Mouse (Mus musculus) left cerebral cortex, adult 18-20 months (tissue): ENCODE results near the gene Skp1a. TPM values are rescaled to one million over a fixed set of nuclear protein-coding genes. Genes with fewer than 3 reads are reported as not detected.
"Not testable (repeated sequence)": the region's sequence is repeated elsewhere in the genome, so short reads cannot be mapped to it uniquely, and the experiment has no call there.

Experiments
- DNase-seq, 2 experiments: peaks; one replicate each; pipeline ENCODE4 v3.0.0; 2021 to 2022; ENCODE audit warnings: low spot score in 2 of 2, mixed read lengths in 1 of 2
- long read RNA-seq, 2 experiments: library from polyadenylated mRNA; stranded (forward); transcript quantifications; one replicate each; pipeline ENCODE4 v2.0.0; 2021
- total RNA-seq, 2 experiments: library from RNA; stranded (reverse); gene quantifications; 2 replicates each; pipeline ENCODE4 v1.2.3; 2021

The Skp1a gene
- total RNA-seq = 100 to 1,000 TPM; 477 to 492 TPM
- long read RNA-seq, experiment 1, transcript Skp1a-201 (6 exons, 1,440 nt) = major isoform, 317 of 335 reads
- long read RNA-seq, experiment 1, transcript Skp1a-203 (6 exons, 1,754 nt) = minor isoform, 6 of 335 reads
- long read RNA-seq, experiment 1, partial matches to known transcripts = 4 of 335 reads
- long read RNA-seq, experiment 1, other reads (novel, unspliced or antisense) = 8 of 335 reads
- long read RNA-seq, experiment 2, transcript Skp1a-201 (6 exons, 1,440 nt) = major isoform, 238 of 247 reads
- long read RNA-seq, experiment 2, partial matches to known transcripts = 2 of 247 reads
- long read RNA-seq, experiment 2, other reads (novel, unspliced or antisense) = 6 of 247 reads

DNA sequence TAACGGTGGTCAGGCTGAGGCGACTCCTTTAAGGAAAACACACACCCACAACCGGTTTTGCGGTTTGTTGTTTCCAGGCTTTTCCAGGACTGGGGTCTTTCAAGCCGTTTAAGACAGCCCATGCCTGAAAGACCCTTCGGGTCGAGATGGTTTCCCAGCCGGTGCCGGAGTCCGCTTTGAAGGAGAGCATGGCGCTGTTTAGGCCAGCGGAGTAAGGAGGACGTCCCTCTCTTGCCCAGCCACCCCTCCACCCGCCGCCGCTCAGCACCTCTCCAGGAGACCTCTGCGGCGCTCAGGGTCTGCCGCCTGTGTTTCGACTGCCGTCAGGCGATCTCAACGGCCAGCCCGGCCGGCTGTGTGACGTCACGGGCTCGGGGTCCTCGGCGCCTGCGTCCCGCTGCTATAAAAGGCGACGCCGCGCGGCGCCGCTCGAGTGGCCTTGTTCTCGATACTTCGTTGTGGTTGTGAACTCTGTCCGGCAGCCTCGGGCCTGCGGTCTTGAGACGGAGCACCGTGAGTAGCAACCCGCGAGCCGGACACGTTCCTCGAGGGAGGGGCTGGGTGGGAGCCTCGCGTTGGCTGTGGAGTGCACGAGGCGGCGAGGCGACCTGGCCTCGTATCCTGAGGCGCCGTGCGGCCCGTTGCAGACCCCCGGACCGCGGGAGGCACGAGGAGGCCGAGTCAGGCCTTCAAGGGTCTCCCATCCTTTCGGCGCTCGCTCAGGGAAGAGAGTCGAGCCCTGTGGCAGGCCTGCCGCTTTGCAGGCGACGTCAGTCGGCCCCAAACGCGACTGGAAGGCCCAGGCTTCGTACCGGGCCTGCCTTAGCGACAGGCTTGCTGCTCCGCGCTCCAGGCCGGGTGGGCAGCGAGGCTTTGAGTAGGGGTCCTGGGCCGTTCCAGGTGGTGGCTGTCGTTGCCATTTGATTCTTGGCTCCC is at the start of gene Skp1a:
Gene Skp1a (plus strand): TSS at position 390 of the 936 bp plus-strand sequence.
- peak; percentile 88 to 93 for DNase-seq

DNA sequence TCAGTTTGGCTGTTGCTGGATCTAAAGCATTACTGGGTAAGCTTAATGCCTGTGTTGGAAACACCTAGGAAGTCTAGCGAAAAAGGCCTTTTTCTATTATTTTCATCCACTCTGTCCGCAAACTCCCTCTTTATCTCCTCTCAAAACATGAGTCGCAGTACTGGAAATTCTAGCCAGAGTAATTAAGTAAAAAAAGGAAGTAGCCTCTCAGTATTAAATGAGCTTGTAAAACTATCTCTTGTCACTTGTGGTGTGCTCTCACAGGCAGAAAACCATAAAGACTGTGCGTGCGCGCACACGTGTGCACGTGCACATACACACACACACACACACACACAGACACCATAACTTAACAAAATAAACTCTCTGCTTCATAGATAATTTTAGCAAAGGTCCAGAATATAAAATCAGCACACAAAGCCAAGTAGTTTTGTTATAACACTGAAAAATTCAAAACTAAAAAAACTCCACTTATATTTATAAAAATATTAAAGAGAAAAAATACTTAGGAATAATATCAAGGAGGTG is 35.2 kb upstream of the Skp1a start:
- DNase-seq = not testable (repeated sequence)

DNA sequence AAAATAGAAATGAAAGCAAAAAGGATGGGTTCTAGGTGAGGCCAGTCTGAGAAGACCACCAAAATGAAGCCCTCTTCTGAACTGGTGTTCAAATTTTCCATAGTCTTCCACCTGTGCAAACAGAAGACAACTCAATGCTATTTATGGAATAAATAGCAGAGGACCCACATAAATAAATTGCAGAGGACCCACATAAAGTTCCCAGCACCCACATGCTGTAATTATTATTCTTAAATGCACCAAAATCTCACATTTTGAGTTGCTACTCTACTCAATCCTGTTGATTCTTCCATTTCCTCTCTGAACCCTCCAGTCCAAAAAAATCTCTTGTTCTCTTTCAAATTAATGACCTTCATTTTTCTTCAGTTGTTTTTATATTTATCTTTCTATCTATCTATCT is 17.9 kb upstream of the Skp1a start, which contains the start of gene Olfr1371:
Gene Olfr1371 (minus strand): TSS at position 101 of the 400 bp plus-strand sequence.
- DNase-seq = no peak

DNA sequence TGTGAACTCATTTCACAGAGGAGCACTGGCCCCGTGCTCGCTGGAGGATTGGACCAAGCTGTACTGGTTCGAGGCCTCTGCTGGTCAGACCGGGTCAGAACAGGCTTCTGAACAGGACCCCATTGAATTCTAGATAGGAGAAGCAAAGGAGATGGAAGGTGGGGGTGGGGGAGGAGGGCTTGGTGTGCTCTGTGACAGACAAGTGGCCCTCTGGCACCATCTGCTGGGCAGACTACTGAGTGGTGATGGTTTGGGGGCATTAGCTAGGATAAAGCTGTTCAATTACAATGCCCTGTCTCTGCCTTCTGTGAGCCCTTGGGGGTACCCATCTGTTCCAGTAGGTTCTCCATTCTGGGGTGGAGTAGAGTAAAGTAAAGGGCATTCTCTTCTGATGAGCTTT is 11.5 kb upstream of the Skp1a start:
- peak; percentile 74 to 79 for DNase-seq

DNA sequence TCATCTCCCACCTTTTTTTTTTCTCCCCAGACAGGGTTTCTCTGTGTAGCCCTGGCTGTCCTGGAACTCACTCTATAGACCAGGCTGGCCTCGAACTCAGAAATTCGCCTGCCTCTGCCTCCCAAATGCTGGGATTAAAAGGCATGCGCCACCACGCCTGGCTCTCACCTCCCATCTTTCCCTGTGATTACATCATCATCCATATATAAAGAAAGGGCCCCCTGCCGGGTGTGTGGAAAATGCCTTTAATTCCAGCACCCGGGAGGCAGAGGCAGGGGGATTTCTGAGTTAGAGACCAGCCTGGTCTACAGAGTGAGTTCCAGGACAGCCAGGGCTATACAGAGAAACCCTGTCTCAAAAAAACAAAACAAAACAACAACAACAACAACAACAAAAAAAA is 9.9 kb upstream of the Skp1a start:
- DNase-seq = not testable (repeated sequence)

DNA sequence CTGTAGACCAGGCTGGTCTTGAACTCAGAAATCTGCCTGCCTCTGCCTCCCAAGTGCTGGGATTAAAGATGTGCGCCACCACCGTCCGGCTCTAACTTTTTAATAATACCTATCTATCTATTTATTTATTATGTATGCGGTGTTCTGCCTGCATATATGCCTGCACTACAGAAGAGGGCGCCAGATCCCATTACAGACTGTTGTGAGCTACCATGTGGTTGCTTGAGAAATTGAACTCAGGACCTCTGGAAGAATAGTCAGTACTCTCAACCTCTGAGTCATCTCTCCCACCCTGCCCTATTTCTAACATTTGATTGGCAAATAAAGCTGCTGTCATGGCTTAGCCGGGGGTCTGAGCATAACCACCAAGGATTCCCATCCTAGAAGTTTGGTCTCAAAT is 8.9 kb upstream of the Skp1a start:
- DNase-seq = no peak

DNA sequence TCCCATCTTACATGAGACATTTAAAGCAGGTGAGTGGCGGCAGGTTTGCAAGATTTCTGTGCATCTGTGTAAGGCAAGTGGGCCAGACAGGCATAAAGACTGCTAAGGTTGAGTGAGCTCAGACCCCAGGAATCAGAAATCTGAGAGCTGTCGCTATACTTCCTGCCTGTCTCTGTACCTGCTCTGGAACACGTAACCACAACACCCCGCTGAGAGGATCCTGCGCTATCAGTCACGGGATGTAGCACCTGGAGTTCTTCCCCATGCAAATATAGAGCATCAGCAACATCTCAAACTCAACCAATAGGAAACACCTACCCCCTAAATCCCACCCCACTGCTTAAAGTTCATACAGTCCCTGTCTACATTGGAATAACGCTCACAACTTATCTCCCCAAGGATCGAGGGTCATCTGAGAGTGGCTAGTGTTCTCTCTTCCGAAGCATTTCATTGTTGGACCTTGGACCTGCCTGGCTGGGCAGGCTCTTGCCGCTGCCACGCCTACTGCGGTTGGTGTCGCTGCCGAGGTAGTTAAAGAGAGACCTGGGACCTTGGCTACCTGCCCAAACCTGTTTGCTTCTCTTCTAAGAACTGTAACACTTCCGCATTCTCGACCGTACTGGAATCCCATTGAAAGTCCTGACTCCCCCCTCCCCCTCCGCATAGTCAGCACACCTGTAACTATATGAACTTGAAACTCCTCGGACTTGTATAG is 7.7 kb upstream of the Skp1a start:
- DNase-seq = no peak

DNA sequence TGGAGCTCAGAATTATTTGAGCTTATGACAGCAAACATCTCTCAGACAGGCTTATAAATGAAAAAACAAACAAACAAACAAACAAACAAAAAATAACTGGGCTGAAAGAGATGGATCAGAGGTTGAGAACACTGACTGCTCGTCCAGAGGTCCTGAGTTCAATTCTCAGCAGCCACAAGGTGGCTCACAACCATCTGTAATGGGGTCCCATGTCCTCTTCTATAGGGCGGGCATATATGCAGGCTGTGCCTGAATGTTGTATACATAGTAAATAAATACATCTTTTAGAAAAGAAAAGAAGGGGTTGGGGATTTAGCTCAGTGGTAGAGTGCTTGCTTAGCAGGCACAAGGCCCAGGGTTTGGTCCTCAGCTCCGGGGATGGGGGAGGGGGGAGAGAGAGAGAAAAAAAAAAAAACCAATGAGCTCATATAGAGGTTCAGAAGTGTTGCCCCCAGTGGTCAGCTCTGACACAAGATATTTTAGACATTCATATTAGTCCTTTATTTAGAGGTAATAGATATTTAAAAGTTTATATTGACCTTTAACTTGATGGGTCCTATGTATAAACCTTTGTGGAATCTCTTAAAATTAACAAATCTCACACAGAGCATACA is 5.7 kb upstream of the Skp1a start:
- no peak for DNase-seq

DNA sequence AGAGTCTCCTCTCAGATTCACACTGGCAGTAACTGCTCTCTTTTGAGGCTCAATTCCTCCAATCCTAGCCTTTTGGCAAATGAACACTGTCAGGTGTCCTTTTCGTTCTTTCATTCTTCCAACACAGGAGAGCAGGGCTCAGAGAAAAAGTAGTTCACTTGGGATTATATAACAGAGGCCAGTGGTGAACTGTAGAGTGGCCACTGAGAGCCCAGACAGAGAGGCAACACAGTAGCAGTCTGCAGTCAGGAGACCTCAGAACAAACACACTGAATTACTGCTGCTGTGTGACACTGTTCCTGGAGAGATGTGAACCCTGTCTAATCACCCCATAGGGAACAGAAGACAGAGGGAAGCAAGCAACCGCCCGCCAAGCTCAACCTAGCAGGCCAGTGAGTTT is 4.7 kb upstream of the Skp1a start:
- DNase-seq = no peak

DNA sequence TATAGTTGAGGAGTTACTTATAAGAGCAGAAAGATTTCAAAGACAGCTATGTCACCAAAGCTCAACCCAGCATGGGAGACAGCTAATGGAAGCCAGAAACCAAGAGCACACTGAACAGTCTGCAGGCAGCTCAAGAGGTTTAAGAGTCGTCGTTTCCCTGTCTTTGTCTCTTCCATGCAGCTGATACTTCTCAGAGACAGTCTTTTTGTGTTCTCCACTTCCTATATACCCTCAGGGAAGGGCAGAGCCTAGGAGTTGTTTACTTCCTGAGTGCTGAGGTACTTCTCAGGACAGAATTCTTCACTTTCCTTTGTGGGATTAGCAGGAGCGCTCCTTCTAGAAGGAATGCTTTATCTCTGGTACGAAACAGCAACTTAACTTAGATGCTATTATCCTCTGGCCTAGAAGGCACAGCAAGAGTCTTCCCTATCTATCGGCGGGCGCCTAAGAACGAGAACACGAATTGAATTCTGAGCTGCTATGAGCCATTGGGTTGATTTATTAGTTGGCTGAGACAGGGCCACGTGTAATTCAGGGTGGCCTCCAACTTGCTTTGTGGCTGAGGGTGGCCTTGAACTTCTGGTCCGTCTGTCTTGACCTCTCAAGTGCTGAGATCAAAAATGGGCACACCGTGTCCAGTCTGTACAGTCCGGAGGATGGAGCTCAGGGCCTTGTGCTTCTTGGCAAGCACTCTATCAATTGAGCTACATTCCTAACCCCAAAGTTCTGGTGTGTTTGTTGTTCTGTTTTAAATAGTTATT is 4.1 kb upstream of the Skp1a start:
- DNase-seq = no peak

DNA sequence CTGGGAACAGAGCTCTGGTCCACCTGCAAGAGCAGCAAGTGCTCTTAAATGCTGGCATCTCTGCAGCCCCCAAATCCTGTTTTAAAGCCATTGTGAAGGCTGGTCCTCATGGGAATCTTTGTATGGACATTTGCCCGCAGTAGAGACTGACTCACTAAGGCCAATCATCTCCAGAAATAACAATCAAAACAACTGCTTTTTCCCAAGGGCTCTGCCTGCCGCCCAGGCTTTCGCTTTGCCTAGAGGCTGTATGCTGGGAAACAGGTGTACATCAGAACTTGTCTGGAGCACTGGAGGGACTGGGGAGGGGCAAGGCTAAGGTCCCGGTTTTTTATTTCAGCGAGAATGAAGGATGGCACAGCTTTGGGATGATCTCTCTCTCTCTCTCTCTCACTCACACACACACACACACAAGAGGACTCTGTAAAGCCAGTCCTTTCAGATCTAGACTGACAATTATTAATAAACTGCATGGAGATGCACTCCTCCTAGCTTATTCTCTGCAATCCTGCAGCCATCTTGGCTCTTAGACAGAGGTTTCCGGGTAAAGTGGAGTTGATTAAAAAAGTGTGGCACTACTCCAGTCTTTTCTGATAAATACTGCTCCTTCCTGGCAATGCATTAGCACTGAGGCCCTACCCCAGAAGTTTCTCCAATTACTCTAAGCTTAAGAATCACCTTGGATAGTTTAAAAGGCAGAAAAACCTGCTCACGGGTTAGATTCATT is 2.9 kb upstream of the Skp1a start:
- DNase-seq = no peak

DNA sequence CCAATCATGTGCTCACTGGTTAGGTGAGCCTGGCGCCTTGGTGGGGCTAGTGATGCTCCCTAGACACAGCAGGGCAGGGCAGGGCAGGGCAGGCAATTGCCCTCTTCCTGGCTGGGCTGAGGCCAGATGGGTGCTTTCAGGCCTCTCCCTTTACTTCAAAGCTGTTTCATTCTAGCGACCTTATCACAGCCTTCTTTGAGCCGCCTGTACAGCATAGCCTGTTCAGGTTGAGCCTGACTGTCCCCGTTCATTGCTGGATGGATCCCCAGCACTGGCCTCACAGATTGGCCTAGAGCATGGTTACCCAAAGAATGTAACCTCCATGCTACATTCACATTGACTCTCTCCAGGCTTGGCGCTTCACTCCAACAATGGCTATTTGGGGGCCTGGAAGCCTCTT is 1.1 kb upstream of the Skp1a start:
- no peak for DNase-seq

DNA sequence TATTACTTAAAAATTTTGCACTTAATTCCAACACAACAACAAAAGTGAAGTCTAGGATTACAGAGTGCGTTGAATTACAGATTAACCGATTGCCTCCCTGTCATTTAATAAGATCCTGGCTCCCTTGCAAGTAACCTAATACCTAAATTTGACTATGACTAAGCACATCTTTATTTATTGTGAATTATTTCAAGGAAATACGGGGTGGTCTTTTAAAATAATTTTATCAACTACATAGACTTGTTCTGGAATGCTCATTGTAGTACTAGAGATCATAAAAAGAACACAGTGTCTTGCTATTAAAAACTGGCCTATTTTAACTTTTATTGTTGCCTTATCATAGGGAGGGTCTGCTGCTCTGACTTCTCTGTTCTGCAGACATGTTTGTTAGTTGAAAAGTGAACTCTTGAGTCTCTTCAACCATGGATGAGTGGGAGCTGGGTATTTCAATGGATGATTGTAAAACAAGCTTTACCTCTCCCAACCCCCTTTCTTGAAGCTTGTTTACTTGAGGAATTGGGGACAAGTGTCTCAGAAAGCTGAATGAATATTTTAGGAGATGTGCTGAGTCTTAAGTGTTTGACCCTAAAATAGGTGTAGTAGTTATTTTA is 1.4 kb downstream of the Skp1a start:
- DNase-seq = no peak

DNA sequence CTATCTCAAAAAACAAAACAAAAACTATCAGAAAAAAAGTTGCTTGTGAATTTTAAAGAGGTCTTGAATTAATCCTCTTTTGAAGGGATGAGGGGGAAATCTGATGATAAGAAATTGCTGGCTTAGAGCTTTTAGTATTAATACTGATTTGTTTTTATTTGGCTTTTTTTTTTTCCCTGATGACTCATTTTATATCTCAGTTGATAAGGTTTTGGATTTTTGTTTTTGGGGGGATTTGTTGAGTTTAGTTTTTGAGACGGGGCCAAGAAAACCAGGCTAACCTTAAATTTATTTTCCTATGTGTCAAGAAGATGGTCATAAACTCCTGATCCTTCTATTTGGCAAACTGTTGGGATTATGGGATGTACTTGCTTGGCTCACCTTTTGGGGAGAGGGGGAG is 2.1 kb downstream of the Skp1a start:
- no peak for DNase-seq

DNA sequence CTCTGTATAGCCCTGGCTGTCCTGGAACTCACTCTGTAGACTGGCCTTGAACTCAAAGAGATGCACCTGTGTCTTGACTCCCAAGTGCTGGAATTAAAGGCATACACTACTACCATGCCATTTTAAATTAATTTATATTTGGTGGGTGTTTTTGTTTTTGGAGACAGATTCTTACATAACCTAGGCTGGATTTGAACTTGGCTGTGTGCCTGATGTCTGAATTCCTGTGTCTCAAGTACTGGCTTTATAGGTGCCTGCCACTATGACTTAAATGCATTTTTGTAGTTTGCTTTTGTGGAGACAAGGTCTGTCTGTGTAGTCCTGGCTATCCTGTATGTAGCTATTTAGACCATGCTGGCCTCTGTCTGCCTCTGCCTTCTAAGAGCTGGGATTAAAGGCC is 2.7 kb downstream of the Skp1a start:
- no peak for DNase-seq

DNA sequence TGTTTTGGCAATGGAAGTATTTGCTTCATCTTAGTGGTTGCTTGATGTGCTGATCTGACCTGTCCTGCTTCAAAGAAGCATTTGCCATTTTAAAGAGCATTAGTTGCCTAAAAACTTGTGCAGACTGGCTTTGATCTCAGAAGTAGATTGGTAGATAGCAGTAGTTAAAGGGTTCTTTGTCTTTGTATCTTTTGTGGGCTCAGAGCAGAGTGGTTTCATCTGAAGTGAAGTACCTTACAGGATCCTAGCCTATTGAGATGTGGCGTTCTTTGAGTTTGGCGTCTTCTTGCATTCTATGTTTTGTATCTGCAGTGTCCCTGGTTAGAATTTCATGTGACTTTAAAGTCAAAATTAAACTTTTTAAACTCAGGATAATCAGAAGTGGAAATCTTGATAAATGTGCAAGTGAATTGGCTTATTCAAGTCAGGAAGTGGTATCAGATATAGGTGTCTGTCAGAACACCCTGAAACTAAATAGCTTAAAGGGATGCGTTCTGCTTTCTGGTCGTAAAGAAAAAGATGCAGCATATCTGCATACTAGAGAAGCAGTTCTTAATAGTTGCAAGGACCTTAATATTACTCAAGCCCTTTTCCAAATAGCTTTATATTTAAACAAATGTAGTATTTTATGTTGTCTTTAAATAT is 9.2 kb downstream of the Skp1a start:
- DNase-seq = no peak

DNA sequence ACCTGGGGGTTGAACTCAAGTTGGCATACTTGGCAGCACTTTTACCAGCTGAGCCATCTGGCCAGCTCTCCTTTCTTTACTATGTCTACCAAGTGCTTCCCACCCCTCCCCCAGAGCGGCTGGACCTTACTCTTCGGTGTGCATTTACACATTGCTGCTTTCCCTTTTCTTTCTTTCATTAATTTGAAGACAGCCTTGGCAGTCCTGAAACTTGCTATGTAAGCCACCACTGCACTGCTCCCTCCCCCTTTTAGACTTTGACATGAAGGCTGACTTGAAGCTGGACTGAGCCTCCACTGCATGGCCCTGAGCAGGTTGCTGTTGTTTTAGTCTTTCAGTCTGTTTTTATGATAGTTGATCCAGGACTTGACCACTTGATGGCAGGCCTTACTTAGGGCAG is 17.7 kb downstream of the Skp1a start:
- DNase-seq = no peak

DNA sequence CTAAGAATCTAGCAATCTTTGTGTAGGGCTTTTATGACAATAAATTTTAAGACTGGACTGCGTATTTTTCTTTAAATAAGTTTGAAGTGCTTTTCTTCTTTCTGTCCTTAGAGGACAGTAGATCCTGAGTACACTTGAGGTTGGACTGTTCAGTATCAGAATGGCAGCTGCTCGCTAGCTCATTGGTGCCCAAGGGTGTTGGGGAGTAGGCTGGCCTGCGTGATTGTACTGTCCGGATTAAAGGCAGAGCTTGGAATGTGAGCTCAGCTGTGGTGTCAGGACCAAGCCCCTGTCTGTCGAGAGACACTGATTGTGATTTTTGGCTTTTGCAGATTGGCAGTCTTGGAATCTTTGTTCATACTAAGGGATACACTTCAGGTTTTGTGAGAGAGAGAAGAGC is 20.0 kb downstream of the Skp1a start:
- DNase-seq = no peak

DNA sequence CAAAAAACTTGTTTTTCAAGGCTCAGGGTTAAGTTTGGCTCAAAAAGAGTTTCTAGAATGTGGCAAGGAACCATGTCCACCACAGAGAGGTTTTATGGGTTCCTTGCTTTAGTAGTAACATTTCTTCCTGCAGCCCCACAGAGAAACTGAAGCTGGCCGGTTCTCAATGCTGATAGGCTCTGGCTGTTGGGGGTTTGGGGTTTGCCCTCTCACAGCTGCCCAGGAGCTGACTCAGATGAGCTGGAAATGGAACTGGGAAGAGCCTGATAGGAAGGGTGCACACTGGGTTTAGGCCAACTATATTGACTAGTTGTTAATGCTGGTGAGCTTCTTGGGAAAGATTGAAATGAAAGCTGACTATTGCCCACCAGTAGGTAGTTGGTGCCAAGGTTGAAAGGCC is 20.9 kb downstream of the Skp1a start:
- no peak for DNase-seq
